ENCODE assay signal across 18 mouse cellular contexts in the genomic region with DNA sequence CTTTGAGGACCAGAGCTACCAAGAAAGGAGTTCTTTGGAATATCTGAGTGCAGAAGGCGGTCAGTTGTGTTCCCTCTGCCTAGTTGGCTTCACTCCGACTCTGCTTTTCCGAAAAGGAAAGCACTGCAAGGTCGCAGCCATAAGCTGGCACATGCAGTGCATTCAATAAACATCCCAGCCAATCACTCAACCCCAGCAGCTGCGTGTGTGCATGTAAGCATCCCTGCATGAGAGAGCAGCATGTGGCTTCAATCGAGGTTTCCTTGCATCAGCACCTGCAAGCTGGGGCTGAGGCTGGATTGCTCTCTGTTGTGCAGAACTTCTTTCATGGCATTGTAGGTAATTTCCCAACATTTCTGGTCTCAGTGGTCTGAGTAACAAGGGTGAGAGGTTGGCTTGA.
A peak's percentile ranks its signal among the peaks of the same experiment; 100 is the strongest.
DNase-seq lines count a peak whose midpoint lies in the region; ATAC-seq lines count a peak whose summit lies in the region.
"Had no signal": no experiment of that assay in that cellular context is flagged by ENCODE, and none has a peak within 500 bp of the region (broad histone marks: within the 10 kb centered on the region; RNA-seq: fewer than 3 reads in every experiment).

No protein-coding gene starts in this region.

- peak; percentile 70 for ATAC-seq in hindbrain, embryonic 16.5 days
- ATAC-seq in hindbrain, embryonic 12.5 days (ENCODE audit: low FRiP score): no peak

- H3K27me3 ChIP-seq in hindbrain, embryonic 16.5 days (replicated peaks; ENCODE audit: control insufficient read depth, insufficient read depth, low read length): no peaks in the 10 kb centered on the region
- no peaks in the 10 kb centered on the region for H3K27me3 ChIP-seq in hindbrain, embryonic 12.5 days
- H3K27me3 ChIP-seq: limb, embryonic 15.5 days had no signal

- H3K4me3 ChIP-seq in hindbrain, embryonic 16.5 days (ENCODE audit: low read length): no peak overlapping the region
- no peak overlapping the region for H3K4me3 ChIP-seq in hindbrain, embryonic 12.5 days
- H3K4me3 ChIP-seq: left cerebral cortex, adult 2 months; limb, embryonic 15.5 days had no signal

- H3K9ac ChIP-seq in hindbrain, embryonic 16.5 days (ENCODE audit: low read depth, low read length): no peak overlapping the region
- H3K9ac ChIP-seq in hindbrain, embryonic 12.5 days: no peak overlapping the region
- H3K9ac ChIP-seq: limb, embryonic 15.5 days had no signal

- no peak overlapping the region for H3K4me2 ChIP-seq in hindbrain, embryonic 16.5 days (ENCODE audit: low read length)
- H3K4me2 ChIP-seq in hindbrain, embryonic 12.5 days (replicated peaks): no peak overlapping the region
- H3K4me2 ChIP-seq: heart, embryonic 11.5 days; limb, embryonic 15.5 days had no signal

- H3K4me1 ChIP-seq in hindbrain, embryonic 16.5 days (ENCODE audit: control insufficient read depth, insufficient read depth, low read depth, low read length): no peaks in the 10 kb centered on the region
- H3K4me1 ChIP-seq in hindbrain, embryonic 12.5 days: no peaks in the 10 kb centered on the region
- H3K4me1 ChIP-seq: limb, embryonic 15.5 days had no signal

- WGBS in hindbrain, embryonic 16.5 days: 52% methylated on average over 6 of the region's 6 CpGs
- WGBS in hindbrain, embryonic 12.5 days: 63% methylated on average over 6 of the region's 6 CpGs

- no peaks in the 10 kb centered on the region for H3K36me3 ChIP-seq in hindbrain, embryonic 16.5 days (ENCODE audit: control insufficient read depth, insufficient read depth, low read length)
- no peaks in the 10 kb centered on the region for H3K36me3 ChIP-seq in hindbrain, embryonic 12.5 days
- H3K36me3 ChIP-seq: G1E had no signal

- DNase-seq in cerebellum, postnatal 14 days: peak; percentile 13 to 28
- no peak for DNase-seq in cerebellum, adult 9-10 months
- DNase-seq in ovary, postnatal 36 days (ENCODE audit: low spot score): peak; percentile 18
- DNase-seq in ovary, postnatal 14 days (ENCODE audit: low spot score): no peak
- DNase-seq in yolk sac, embryonic 10.5 days (ENCODE audit: low spot score): no peak
- DNase-seq: cerebellum, adult 11 months; heart, postnatal 36 days; kidney, adult 11 months; kidney, postnatal 10 days; lung, adult 2 months; right cerebral cortex, postnatal 25 days; thymus, postnatal 4 days had no signal

- H3K27ac ChIP-seq in hindbrain, embryonic 16.5 days (ENCODE audit: low read depth, low read length): no peak overlapping the region
- H3K27ac ChIP-seq in hindbrain, embryonic 12.5 days: no peak overlapping the region
- H3K27ac ChIP-seq: left cerebral cortex, adult 2 months; limb, embryonic 15.5 days had no signal

- no peaks in the 10 kb centered on the region for H3K9me3 ChIP-seq in hindbrain, embryonic 16.5 days (ENCODE audit: control insufficient read depth, low read length)
- H3K9me3 ChIP-seq in hindbrain, embryonic 12.5 days (replicated peaks): no peaks in the 10 kb centered on the region
- H3K9me3 ChIP-seq: G1E; limb, embryonic 15.5 days had no signal

Comparison
In these comparisons a context has a peak if more than half of its experiments do, and no peak if none do; other contexts are left out.
1. DNase-seq: peak in cerebellum, postnatal 14 days (2 of 2) and ovary, postnatal 36 days (single experiment); none in cerebellum, adult 9-10 months (single experiment), ovary, postnatal 14 days (single experiment) and yolk sac, embryonic 10.5 days (single experiment).